In genomic region chr6:91160399-91160798, GRCm38 (mm10) we compare ENCODE assay signal across 10 mouse cellular contexts. TPM values are rescaled to one million over a fixed set of nuclear protein-coding genes. Genes with fewer than 3 reads are reported as not detected.
DNase-seq lines count a peak whose midpoint lies in the region; ATAC-seq and TF ChIP-seq lines count a peak whose summit lies in the region.
"Had no signal": no experiment of that assay in that cellular context is flagged by ENCODE, and none has a peak within 500 bp of the region (broad histone marks: within the 10 kb centered on the region; RNA-seq: fewer than 3 reads in every experiment).

No protein-coding gene starts in this region.

- DNase-seq in hindbrain, embryonic 10.5 days (ENCODE audit: low spot score), result no peak
- DNase-seq in hindbrain, embryonic 11.5 days (ENCODE audit: low spot score), result no peak
- DNase-seq in cerebellum, adult 8-10 months, result peak; percentile 94
- DNase-seq in heart, adult 2 months, result peak; percentile 68 to 82
- DNase-seq in kidney, adult 8-10 months, result peak; percentile 80 to 84
- DNase-seq in liver, embryonic 14.5 days (ENCODE audit: low read depth in 3 of 3, low spot score in 3 of 3), result no peak
- peak; percentile 87 for DNase-seq in skeletal muscle tissue, adult 2 months (ENCODE audit: low read depth, low spot score)
- no peak for DNase-seq in thymus, adult 18-20 months

- no peaks in the 10 kb centered on the region for H3K79me2 ChIP-seq in heart, adult 2 months (replicated peaks; ENCODE audit: control insufficient read depth, insufficient read depth, low read length)

- no peak for ATAC-seq in hindbrain, embryonic 11.5 days (ENCODE audit: low FRiP score)
- ATAC-seq in liver, embryonic 14.5 days (ENCODE audit: insufficient read depth), result no peak

- peaks cover 73% of the 10 kb centered on the region for H3K4me1 ChIP-seq in hindbrain, embryonic 10.5 days (replicated peaks)
- H3K4me1 ChIP-seq in hindbrain, embryonic 11.5 days (replicated peaks; ENCODE audit: control insufficient read depth, insufficient read depth, low read length), result peaks cover 5% of the 10 kb centered on the region
- peaks cover 3% of the 10 kb centered on the region for H3K4me1 ChIP-seq in heart, adult 2 months (ENCODE audit: control insufficient read depth, insufficient read depth, low read length)
- peaks cover 86 to 88% of the 10 kb centered on the region in 2 experiments for H3K4me1 ChIP-seq in liver, embryonic 14.5 days (replicated peaks; ENCODE audit: control insufficient read depth in 2 of 2, insufficient read depth in 2 of 2, low read length in 1 of 2)

- H3K27ac ChIP-seq in hindbrain, embryonic 10.5 days, result peak overlapping the region; percentile 19; the same call in 1 of the 2 replicates
- H3K27ac ChIP-seq in hindbrain, embryonic 11.5 days (ENCODE audit: low read depth, low read length), result no peak overlapping the region
- no peak overlapping the region for H3K27ac ChIP-seq in heart, adult 2 months
- H3K27ac ChIP-seq in liver, embryonic 14.5 days, result peak overlapping the region; percentile 99
- H3K27ac ChIP-seq: lung, embryonic 15.5 days had no signal

- TF ChIP-seq POLR2A in heart, adult 2 months (IDR thresholded peaks at IDR 0.05; ENCODE audit: insufficient read depth, low read depth, low read length), result no peak

- no peaks in the 10 kb centered on the region for H3K27me3 ChIP-seq in hindbrain, embryonic 10.5 days (ENCODE audit: insufficient read depth, poor library complexity, severe bottlenecking)
- no peaks in the 10 kb centered on the region for H3K27me3 ChIP-seq in hindbrain, embryonic 11.5 days (ENCODE audit: control insufficient read depth, insufficient read depth, low read length)
- H3K27me3 ChIP-seq in heart, adult 2 months (ENCODE audit: control insufficient read depth, insufficient read depth, low read length), result no peaks in the 10 kb centered on the region
- H3K27me3 ChIP-seq in liver, embryonic 14.5 days (ENCODE audit: control insufficient read depth, insufficient read depth, low read length), result no peaks in the 10 kb centered on the region
- H3K27me3 ChIP-seq: lung, embryonic 15.5 days had no signal

- no peak overlapping the region for H3K4me2 ChIP-seq in hindbrain, embryonic 11.5 days (replicated peaks; ENCODE audit: low read depth, low read length)
- H3K4me2 ChIP-seq in liver, embryonic 14.5 days (ENCODE audit: low read depth), result peak overlapping the region; percentile 82
- H3K4me2 ChIP-seq: lung, embryonic 15.5 days had no signal

- 46% methylated on average over 3 of the region's 3 CpGs for WGBS in hindbrain, embryonic 10.5 days
- 48% methylated on average over 3 of the region's 3 CpGs for WGBS in hindbrain, embryonic 11.5 days
- WGBS in heart, adult 2 months, result 14% methylated on average over 3 of the region's 3 CpGs
- WGBS in liver, embryonic 14.5 days (ENCODE audit: insufficient replicate concordance), result 57% methylated on average over 3 of the region's 3 CpGs

- intact Hi-C loops in heart, adult 2 months (cut with DNase I), result no loop called here

- H3K36me3 ChIP-seq in hindbrain, embryonic 10.5 days, result peaks cover 6% of the 10 kb centered on the region
- H3K36me3 ChIP-seq in hindbrain, embryonic 11.5 days (ENCODE audit: control insufficient read depth, insufficient read depth, low read length), result no peaks in the 10 kb centered on the region
- no peaks in the 10 kb centered on the region for H3K36me3 ChIP-seq in heart, adult 2 months (ENCODE audit: control insufficient read depth, insufficient read depth, low read length)
- no peaks in the 10 kb centered on the region for H3K36me3 ChIP-seq in liver, embryonic 14.5 days (replicated peaks; ENCODE audit: control insufficient read depth, insufficient read depth, low read depth)
- H3K36me3 ChIP-seq: lung, embryonic 15.5 days had no signal

- no peak for TF ChIP-seq CTCF in heart, adult 2 months (IDR thresholded peaks at IDR 0.05)
- no peak for TF ChIP-seq CTCF in liver, embryonic 14.5 days (IDR thresholded peaks at IDR 0.05; ENCODE audit: low read depth)

- no peak overlapping the region for H3K4me3 ChIP-seq in hindbrain, embryonic 10.5 days
- H3K4me3 ChIP-seq in hindbrain, embryonic 11.5 days (ENCODE audit: low read depth, low read length), result no peak overlapping the region
- no peak overlapping the region for H3K4me3 ChIP-seq in heart, adult 2 months
- no peak overlapping the region for H3K4me3 ChIP-seq in liver, embryonic 14.5 days (ENCODE audit: insufficient read depth in 1 of 2, low read depth in 2 of 2, low read length in 2 of 2)
- H3K4me3 ChIP-seq: lung, embryonic 15.5 days had no signal

- H3K9ac ChIP-seq in hindbrain, embryonic 11.5 days (ENCODE audit: low read depth, low read length), result no peak overlapping the region
- no peak overlapping the region for H3K9ac ChIP-seq in heart, adult 2 months (ENCODE audit: low read depth, low read length)
- H3K9ac ChIP-seq in liver, embryonic 14.5 days (replicated peaks), result peak overlapping the region; percentile 36
- H3K9ac ChIP-seq: lung, embryonic 15.5 days had no signal

- TF ChIP-seq EP300 in heart, adult 2 months (IDR thresholded peaks at IDR 0.05; ENCODE audit: insufficient read depth, low read depth, low read length), result 0 out of 2 replicates have a peak, but pooled peaks have one; percentile 14
- TF ChIP-seq EP300 in liver, embryonic 14.5 days (IDR thresholded peaks at IDR 0.05; ENCODE audit: low read depth), result no peak

- no peaks in the 10 kb centered on the region for H3K9me3 ChIP-seq in hindbrain, embryonic 10.5 days
- no peaks in the 10 kb centered on the region for H3K9me3 ChIP-seq in hindbrain, embryonic 11.5 days (ENCODE audit: control insufficient read depth, low read length)
- H3K9me3 ChIP-seq in liver, embryonic 14.5 days (ENCODE audit: control insufficient read depth, low read length), result no peaks in the 10 kb centered on the region
- H3K9me3 ChIP-seq: lung, embryonic 15.5 days had no signal

RNA-seq across cellular contexts. Expression of gene Hdac11, which starts 3.9 kb away (rescaled TPM):
- polyA plus RNA-seq in hindbrain, embryonic 10.5 days (2016; fragmentation: Nextera tagmentation; extraction: Ambion mirVana), result 12.3 and 15.6 TPM in 2 replicates
- 13.2 and 14.5 TPM in 2 replicates for polyA plus RNA-seq in hindbrain, embryonic 11.5 days (2014; fragmentation: Nextera tagmentation; extraction: Ambion mirVana)
- total RNA-seq in heart, adult 2 months (2021), result 10 to 100 TPM; 17.4 to 18.4 TPM
- 22.7 and 28.4 TPM in 2 replicates for polyA plus RNA-seq in heart, adult 2 months (2012; rRNA removed)
- 9.2 and 12.1 TPM in 2 replicates for polyA plus RNA-seq in liver, embryonic 14.5 days (2012; rRNA removed)
- polyA plus RNA-seq in liver, embryonic 14.5 days (2014; fragmentation: Nextera tagmentation; extraction: Ambion mirVana), result 4.8 and 6.0 TPM in 2 replicates

RNA-seq across cellular contexts. Expression of gene Nup210, which starts 43.8 kb away (rescaled TPM):
- polyA plus RNA-seq in hindbrain, embryonic 10.5 days (2016; fragmentation: Nextera tagmentation; extraction: Ambion mirVana), result 24.0 and 28.8 TPM in 2 replicates
- 11.9 and 12.3 TPM in 2 replicates for polyA plus RNA-seq in hindbrain, embryonic 11.5 days (2014; fragmentation: Nextera tagmentation; extraction: Ambion mirVana)
- 1 to 10 TPM; 2.5 to 3.4 TPM for total RNA-seq in heart, adult 2 months (2021)
- polyA plus RNA-seq in heart, adult 2 months (2012; rRNA removed), result 2.4 and 6.4 TPM in 2 replicates
- 24.4 and 32.4 TPM in 2 replicates for polyA plus RNA-seq in liver, embryonic 14.5 days (2012; rRNA removed)
- polyA plus RNA-seq in liver, embryonic 14.5 days (2014; fragmentation: Nextera tagmentation; extraction: Ambion mirVana), result 35.1 and 38.5 TPM in 2 replicates

RNA-seq across cellular contexts. Expression of gene Fbln2, which starts 51.9 kb away (rescaled TPM):
- 28.5 and 32.2 TPM in 2 replicates for polyA plus RNA-seq in hindbrain, embryonic 10.5 days (2016; fragmentation: Nextera tagmentation; extraction: Ambion mirVana)
- 30.7 and 36.5 TPM in 2 replicates for polyA plus RNA-seq in hindbrain, embryonic 11.5 days (2014; fragmentation: Nextera tagmentation; extraction: Ambion mirVana)
- total RNA-seq in heart, adult 2 months (2021), result 10 to 100 TPM; 55.8 to 56.9 TPM
- polyA plus RNA-seq in heart, adult 2 months (2012; rRNA removed), result 117 and 153 TPM in 2 replicates
- polyA plus RNA-seq in liver, embryonic 14.5 days (2012; rRNA removed), result 4.0 and 5.1 TPM in 2 replicates
- 4.3 and 4.4 TPM in 2 replicates for polyA plus RNA-seq in liver, embryonic 14.5 days (2014; fragmentation: Nextera tagmentation; extraction: Ambion mirVana)
- total RNA-seq: common myeloid progenitor, adult 5-6 weeks had no signal

Comparison
In these comparisons a context has a peak if more than half of its experiments do, and no peak if none do; other contexts are left out.
1. H3K27ac ChIP-seq: peak in hindbrain, embryonic 10.5 days (single experiment) and liver, embryonic 14.5 days (single experiment); none in hindbrain, embryonic 11.5 days (single experiment) and heart, adult 2 months (single experiment).
2. DNase-seq: peak in cerebellum, adult 8-10 months (single experiment), heart, adult 2 months (2 of 2), kidney, adult 8-10 months (2 of 2) and skeletal muscle tissue, adult 2 months (single experiment); none in hindbrain, embryonic 10.5 days (single experiment), hindbrain, embryonic 11.5 days (single experiment), liver, embryonic 14.5 days (0 of 3) and thymus, adult 18-20 months (0 of 2).